Mouse (Mus musculus) midbrain, embryonic 10.5 days (tissue): ENCODE data around the gene Stk32b. TPM values are rescaled to one million over a fixed set of nuclear protein-coding genes. Genes with fewer than 3 reads are reported as not detected.

Source experiments
- DNase-seq: peaks from one replicate; pipeline ENCODE4 v3.0.0-alpha.2; 2017; ENCODE audit warnings: low spot score
- H3K27ac ChIP-seq: fragments of 300-500 bp; sonication (generic); replicated peaks from 2 replicates; pipeline ENCODE4 v1.5.1; 2016; ENCODE audit warnings: mild to moderate bottlenecking
- H3K27me3 ChIP-seq: fragments of 300-500 bp; sonication (generic); 2 replicates; pipeline ENCODE4 v1.6.1; 2016; ENCODE audit warnings: low read depth, mild to moderate bottlenecking; ENCODE audit not compliant: poor library complexity, severe bottlenecking
- H3K36me3 ChIP-seq: fragments of 300-500 bp; sonication (generic); 2 replicates; pipeline ENCODE4 v1.6.1; 2016; ENCODE audit warnings: mild to moderate bottlenecking, moderate library complexity
- H3K4me1 ChIP-seq: fragments of 300-500 bp; sonication (generic); 2 replicates; pipeline ENCODE4 v1.6.1; 2016
- H3K4me3 ChIP-seq: fragments of 300-500 bp; sonication (generic); 2 replicates; pipeline ENCODE4 v1.5.1; 2016; ENCODE audit warnings: mild to moderate bottlenecking, moderate library complexity
- H3K9me3 ChIP-seq: fragments of 300-500 bp; sonication (generic); replicated peaks from 2 replicates; pipeline ENCODE4 v1.6.1; 2016; ENCODE audit warnings: mild to moderate bottlenecking
- WGBS: fragments of 180-500 bp; shearing (Covaris S2); methylation state at CpG from one replicate; pipeline ENCODE4 v1.1.7; 2016; 5-methylcytosine and 5-hydroxymethylcytosine counted together
- polyA plus RNA-seq: library from polyadenylated mRNA; unstranded; fragments of >200 nt; fragmentation: Nextera tagmentation; extraction: Ambion mirVana; gene quantifications from 2 replicates; pipeline ENCODE4 v1.2.1, GENCODE M21; 2016

The Stk32b gene
- polyA plus RNA-seq, 1 experiment from 2014 or later: 0.99 TPM

DNA sequence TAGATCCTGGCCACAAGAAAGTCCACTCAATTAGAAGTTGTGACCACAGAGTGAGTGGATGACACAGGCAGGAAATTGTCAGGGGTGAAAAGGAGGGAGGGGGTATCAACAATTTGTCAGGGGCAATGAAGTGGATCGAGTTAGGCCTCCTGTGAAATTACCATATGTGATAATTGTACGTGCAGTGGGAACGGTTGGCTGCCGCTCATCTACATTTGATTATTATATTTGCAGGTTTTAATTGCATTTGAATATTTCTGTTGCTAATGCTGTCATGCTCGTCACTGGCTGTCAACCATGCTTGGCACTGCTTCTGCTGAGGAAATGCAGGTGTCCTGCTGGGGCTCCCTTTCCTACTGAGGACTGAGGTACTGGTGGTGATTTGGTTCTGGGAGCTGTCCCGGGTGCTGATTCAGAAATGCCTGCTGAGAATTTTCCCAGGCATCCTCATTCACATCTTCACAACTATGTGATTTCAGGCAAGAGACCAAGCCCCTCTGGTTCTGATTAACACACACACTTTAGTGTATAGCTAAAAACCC is 159.6 kb downstream of the Stk32b start:
- 70% methylated on average over 6 of the region's 6 CpGs for WGBS
- no peaks in the 10 kb centered on the region for H3K9me3 ChIP-seq
- H3K27ac ChIP-seq: no peak overlapping the region
- no peaks in the 10 kb centered on the region for H3K4me1 ChIP-seq
- no peak overlapping the region for H3K4me3 ChIP-seq
- DNase-seq: no peak
- no peaks in the 10 kb centered on the region for H3K36me3 ChIP-seq
- no peaks in the 10 kb centered on the region for H3K27me3 ChIP-seq

DNA sequence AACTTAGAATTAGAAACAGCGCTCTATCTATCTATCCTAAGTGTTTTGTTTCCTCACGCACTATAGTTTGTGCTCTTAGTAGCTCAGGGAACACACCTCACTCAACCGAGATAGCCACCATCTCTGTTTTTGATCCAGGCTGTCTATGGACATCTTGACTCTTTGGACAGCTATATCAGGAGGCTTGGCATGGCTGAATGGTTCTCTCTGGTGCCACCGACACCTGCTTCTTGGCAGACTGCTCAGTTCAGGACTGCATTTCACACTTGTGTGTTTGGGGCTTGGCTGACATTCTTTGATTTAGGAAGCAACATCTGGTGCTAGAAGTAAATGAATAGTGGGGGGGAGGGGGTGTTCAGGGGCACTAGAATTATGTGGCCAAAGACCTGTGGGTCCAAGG is 162.7 kb downstream of the Stk32b start:
- Histone ChIP-seq H3K4me1 (no peaks in the 10 kb centered on the region), H3K4me3 (no peak overlapping the region), H3K27me3 (no peaks in the 10 kb centered on the region), H3K27ac (no peak overlapping the region), H3K9me3 (no peaks in the 10 kb centered on the region), H3K36me3 (no peaks in the 10 kb centered on the region)
- no peak for DNase-seq
- 86% methylated on average over 4 of the region's 4 CpGs for WGBS

DNA sequence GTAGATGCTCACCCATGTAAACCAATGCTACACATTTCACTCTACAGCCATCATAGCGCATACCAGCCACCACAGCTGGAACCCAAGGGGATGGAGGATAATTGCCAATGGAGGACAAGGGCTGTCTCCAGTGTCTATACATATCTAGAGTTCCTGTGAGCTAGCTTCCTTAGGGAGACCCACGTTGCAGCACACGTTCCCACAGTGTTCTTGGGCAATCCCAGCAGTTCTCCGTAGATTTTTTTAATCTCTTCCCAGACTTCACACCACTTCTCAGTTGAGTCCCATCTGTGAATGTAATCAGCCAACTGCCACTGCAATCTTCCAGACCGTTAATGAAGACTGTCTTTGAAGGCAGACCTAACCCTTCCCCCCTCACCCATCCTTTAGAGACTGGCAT is 165.3 kb downstream of the Stk32b start:
- no peaks in the 10 kb centered on the region for H3K4me1 ChIP-seq
- no peaks in the 10 kb centered on the region for H3K9me3 ChIP-seq
- no peaks in the 10 kb centered on the region for H3K27me3 ChIP-seq
- no peak for DNase-seq
- 82% methylated on average over 5 of the region's 5 CpGs for WGBS
- no peaks in the 10 kb centered on the region for H3K36me3 ChIP-seq
- no peak overlapping the region for H3K27ac ChIP-seq
- no peak overlapping the region for H3K4me3 ChIP-seq

DNA sequence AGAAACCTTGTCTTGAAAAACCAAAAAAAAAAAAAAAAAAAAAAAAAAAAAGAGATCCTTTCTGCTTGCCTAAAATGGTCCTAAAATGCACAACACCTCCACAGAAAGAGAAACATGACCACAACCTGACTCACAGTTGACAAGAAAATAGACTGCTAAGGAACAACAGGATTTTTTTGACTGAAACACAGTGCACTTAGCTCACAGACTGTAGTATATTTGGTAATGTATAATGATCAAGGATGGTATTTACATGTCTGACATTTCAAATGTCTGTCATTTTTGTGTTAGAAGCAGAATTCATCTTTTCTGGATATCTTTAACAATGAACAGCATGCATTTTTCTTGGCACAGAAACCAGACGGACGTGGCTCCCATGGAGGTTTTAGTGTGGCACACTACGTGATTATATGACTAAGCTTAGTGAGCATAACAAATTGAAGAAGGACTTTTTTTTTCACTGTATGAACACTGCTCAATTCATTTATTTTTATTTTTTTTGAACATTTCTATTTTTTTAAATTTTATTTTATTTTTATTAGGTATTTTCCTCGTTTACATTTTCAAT is 181.2 kb downstream of the Stk32b start:
- no peaks in the 10 kb centered on the region for H3K27me3 ChIP-seq
- no peaks in the 10 kb centered on the region for H3K36me3 ChIP-seq
- DNase-seq: no peak
- no peaks in the 10 kb centered on the region for H3K9me3 ChIP-seq
- 89% methylated on average over 4 of the region's 4 CpGs for WGBS
- peaks cover 10% of the 10 kb centered on the region for H3K4me1 ChIP-seq
- no peak overlapping the region for H3K4me3 ChIP-seq
- no peak overlapping the region for H3K27ac ChIP-seq

DNA sequence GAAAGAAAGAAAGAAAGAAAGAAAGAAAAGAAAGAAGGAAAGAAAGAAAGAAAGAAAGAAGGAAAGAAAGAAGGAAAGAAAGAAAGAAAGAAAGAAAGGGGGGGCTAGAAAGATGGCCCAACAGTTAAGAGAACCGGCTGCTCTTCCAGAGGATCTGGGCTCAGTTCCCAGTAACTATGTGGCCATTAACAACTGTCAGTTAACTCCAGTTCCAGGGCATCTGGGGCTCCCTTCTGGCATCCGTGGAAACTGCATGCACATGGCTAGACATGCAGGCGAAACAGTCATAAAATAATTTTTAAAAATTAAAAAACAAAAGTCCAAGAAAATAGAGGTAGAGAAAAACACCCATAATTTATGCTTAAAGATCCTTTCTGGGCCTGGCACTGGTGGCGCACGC is 181.7 kb downstream of the Stk32b start:
- WGBS: 89% methylated on average over 5 of the region's 5 CpGs
- no peak for DNase-seq
- H3K4me3 ChIP-seq: no peak overlapping the region
- H3K9me3 ChIP-seq: no peaks in the 10 kb centered on the region
- H3K36me3 ChIP-seq: no peaks in the 10 kb centered on the region
- H3K27me3 ChIP-seq: no peaks in the 10 kb centered on the region
- no peak overlapping the region for H3K27ac ChIP-seq
- peaks cover 10% of the 10 kb centered on the region for H3K4me1 ChIP-seq

DNA sequence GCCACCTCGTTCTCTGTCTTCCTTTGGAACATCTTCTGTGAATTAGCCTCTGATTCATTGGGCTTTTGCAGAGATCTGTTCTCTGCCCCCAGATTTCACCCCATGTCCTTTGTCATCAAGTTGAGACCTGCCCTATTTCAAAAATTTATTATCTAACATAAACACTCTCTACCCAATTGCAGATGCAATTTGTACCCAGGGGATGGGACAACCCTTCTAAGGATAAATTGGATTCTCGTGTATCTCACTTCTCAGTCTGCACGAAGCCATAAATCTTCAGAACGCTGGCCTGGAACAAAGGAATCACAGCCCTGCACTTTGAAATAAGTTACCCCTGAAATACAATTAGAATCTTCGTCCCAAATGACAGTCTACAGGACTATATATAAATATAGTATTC is 191.6 kb downstream of the Stk32b start:
- Histone ChIP-seq H3K27me3 (no peaks in the 10 kb centered on the region), H3K9me3 (no peaks in the 10 kb centered on the region), H3K27ac (no peak overlapping the region), H3K4me3 (no peak overlapping the region), H3K36me3 (no peaks in the 10 kb centered on the region), H3K4me1 (no peaks in the 10 kb centered on the region)
- 90% methylated on average over 5 of the region's 5 CpGs for WGBS
- DNase-seq: no peak

DNA sequence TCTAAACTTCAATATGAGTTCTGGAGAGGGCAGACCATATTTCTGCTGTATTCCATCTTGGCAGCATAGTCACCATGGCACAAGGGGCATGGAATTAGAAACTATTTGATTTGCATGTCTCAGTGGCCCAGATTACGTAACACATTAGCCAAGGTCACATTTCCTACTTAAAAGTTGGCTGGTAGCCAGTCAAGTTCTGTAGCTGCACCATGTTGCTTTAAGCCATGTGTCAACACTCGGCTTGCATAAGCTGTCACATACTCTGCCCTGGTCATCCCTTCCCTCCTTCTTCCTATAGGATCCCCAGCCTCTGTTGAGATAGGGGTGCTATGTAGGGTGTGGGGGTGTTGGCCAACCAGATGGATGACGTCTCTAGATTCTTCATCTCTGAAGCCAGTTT is 196.5 kb downstream of the Stk32b start:
- no peaks in the 10 kb centered on the region for H3K4me1 ChIP-seq
- 87% methylated on average over 3 of the region's 3 CpGs for WGBS
- no peak overlapping the region for H3K27ac ChIP-seq
- H3K36me3 ChIP-seq: no peaks in the 10 kb centered on the region
- H3K4me3 ChIP-seq: no peak overlapping the region
- H3K9me3 ChIP-seq: no peaks in the 10 kb centered on the region
- no peaks in the 10 kb centered on the region for H3K27me3 ChIP-seq
- no peak for DNase-seq

DNA sequence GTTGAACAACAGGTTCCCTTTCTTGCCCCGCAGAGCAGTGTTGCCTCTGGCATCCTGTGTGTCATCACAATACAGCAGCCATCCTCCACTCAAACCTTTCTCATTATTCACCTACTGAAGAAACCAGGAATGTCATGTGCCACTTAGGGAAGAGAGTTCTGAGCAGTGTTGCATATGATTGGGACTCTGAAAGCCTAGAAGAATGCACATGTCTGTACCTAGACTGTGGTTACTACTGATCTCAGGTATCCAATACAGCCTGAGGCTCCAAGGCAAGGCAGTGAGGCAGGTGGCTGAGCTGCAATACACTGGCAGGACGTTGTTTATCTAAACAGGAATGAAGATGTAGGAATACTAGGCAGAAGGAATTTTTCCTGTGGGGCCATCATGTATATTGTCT is 204.5 kb downstream of the Stk32b start:
- no peaks in the 10 kb centered on the region for H3K27me3 ChIP-seq
- DNase-seq: no peak
- no peak overlapping the region for H3K27ac ChIP-seq
- H3K4me1 ChIP-seq: peaks cover 7% of the 10 kb centered on the region; the same call in 1 of the 2 replicates
- no peak overlapping the region for H3K4me3 ChIP-seq
- WGBS: 43% methylated on average over 2 of the region's 2 CpGs
- H3K36me3 ChIP-seq: no peaks in the 10 kb centered on the region
- H3K9me3 ChIP-seq: no peaks in the 10 kb centered on the region

DNA sequence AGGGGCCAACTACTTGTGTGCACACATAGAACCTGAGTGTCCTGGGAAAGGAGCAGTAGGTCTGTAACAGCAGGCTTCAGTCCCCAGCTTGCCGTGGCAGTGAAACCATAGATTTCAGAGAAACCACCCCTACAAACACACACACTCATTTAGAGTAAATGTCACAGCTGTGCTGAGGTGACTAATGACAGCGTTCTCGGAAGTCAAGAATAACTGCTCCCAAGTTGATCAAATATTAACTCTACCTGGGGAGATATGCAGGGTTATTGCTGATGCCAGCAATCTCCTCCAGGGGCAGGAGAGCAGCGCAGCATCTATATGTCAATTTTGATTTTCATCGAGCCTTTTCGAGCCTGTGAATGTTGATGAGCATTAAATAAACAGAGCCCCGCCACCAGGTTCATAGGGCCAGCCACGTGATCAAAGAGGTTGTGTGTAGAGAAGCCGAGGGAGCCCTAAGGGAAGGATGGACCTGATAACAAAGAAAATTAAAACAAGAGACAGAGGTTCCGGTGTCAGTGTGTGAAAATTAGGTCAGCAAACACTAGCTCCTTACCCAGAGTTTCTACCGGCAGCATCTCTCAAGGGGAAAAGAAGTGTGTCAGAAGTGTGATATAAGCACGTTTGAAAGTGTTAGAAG is 210.0 kb downstream of the Stk32b start:
- no peak overlapping the region for H3K4me3 ChIP-seq
- DNase-seq: no peak
- H3K4me1 ChIP-seq: peaks cover 5% of the 10 kb centered on the region; the same call in 1 of the 2 replicates
- WGBS: 83% methylated on average over 12 of the region's 12 CpGs
- H3K36me3 ChIP-seq: no peaks in the 10 kb centered on the region
- H3K27me3 ChIP-seq: no peaks in the 10 kb centered on the region
- H3K27ac ChIP-seq: no peak overlapping the region
- no peaks in the 10 kb centered on the region for H3K9me3 ChIP-seq

DNA sequence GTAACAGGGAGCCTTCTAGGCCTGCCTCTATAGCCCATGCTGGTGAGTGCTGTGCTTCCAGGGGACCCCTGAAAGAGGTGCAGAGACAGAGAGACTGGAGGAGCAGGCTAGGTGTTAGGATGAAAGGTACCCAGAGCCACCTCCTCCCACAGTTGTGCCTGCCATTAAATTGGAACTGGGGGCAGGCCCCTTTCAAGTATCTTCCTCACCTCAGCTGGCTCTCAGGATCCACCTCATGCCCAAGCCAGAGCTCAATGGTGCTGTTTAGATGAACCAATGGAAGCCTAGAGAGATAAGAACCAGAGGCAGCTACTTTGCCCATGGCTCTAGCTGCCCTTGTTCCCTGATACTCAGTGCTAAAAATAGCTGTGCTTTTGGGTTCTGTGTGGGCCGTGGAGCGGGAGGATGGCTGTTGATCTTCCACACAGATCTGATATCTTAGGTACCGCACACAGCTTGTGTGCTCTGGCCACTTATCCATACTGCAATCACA is 221.9 kb downstream of the Stk32b start:
- Histone ChIP-seq H3K27me3 (no peaks in the 10 kb centered on the region), H3K36me3 (no peaks in the 10 kb centered on the region), H3K9me3 (no peaks in the 10 kb centered on the region), H3K4me1 (no peaks in the 10 kb centered on the region), H3K27ac (no peak overlapping the region), H3K4me3 (no peak overlapping the region)
- DNase-seq: no peak
- 93% methylated on average over 3 of the region's 3 CpGs for WGBS

DNA sequence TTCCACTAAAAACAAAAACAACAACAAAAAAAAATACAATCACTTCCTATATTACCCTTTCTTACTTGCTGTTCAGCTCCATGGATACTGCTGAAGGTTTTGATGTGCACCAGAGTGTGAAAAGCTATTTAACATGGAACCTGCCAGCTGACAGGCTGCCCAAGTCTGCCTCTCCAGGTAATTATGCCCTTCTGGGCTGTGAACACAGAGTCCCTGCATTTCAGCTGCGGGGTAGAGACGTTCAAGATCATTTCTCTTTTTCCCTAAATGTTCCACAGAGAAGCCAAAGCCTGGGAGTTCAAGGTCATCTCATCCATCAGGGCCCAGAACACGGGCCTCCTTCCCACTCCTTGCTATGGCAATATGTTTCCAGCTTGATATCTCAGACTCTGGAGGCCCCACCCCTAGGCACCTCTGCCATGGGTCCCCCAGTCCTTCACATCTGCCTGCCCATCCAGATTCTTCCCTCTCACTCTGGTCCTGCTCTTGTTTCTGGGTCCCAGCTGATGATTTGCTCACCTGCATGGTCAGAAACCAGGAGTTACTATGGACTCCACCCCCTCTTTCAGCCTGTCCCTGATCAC is 244.9 kb downstream of the Stk32b start:
- 0 out of 2 replicates have a peak, but pooled peaks cover 5% of the 10 kb centered on the region for H3K9me3 ChIP-seq
- 84% methylated on average over 3 of the region's 3 CpGs for WGBS
- H3K4me3 ChIP-seq: no peak overlapping the region
- H3K4me1 ChIP-seq: no peaks in the 10 kb centered on the region
- H3K27ac ChIP-seq: no peak overlapping the region
- H3K27me3 ChIP-seq: no peaks in the 10 kb centered on the region
- no peak for DNase-seq
- H3K36me3 ChIP-seq: no peaks in the 10 kb centered on the region

DNA sequence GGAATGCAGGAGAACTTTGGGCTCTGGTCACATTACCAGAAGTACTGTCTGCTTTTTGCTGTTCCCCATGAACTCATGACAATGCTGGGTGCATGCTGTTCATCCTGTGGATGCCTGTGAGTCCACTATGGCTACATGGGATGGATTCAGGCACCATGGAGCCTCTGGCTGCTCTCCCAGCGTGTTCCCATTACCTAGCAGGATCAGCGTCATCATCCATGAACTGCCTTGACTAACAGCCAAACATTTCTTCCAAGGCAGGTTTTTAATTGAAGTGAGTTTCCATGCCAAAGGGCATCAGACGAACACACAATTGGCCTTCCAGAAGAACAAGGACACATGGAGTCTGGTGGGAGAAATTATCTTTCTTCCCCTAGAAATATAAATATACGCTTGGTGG is 245.4 kb downstream of the Stk32b start:
- no peaks in the 10 kb centered on the region for H3K4me1 ChIP-seq
- no peaks in the 10 kb centered on the region for H3K27me3 ChIP-seq
- WGBS: 86% methylated on average over 4 of the region's 4 CpGs
- no peak overlapping the region for H3K4me3 ChIP-seq
- no peak for DNase-seq
- no peaks in the 10 kb centered on the region for H3K36me3 ChIP-seq
- no peak overlapping the region for H3K27ac ChIP-seq
- H3K9me3 ChIP-seq: 0 out of 2 replicates have a peak, but pooled peaks cover 5% of the 10 kb centered on the region

DNA sequence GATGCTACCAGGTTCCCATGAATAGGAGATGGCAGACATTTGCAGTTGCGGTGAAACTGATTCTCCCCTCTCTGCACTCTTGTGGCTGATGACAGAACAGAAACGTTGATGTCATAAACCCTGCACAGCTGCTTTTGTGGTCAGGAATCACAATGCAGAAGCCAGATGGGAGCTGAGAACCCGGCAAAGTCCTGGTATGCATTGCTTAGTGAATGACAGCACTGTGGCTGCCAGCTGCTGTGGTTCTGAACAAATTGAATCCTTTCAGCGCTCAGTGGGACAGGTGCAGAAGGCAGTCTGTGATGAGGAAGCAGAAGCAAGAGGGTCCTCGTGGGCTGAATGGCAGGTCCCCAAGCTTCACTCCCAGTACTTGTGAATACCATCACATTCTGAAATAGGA is 247.9 kb downstream of the Stk32b start:
- DNase-seq: no peak
- 80% methylated on average over 5 of the region's 5 CpGs for WGBS
- no peak overlapping the region for H3K4me3 ChIP-seq
- H3K4me1 ChIP-seq: no peaks in the 10 kb centered on the region
- no peaks in the 10 kb centered on the region for H3K27me3 ChIP-seq
- no peak overlapping the region for H3K27ac ChIP-seq
- no peaks in the 10 kb centered on the region for H3K36me3 ChIP-seq
- no peaks in the 10 kb centered on the region for H3K9me3 ChIP-seq
